Mouse (Mus musculus) MEL (cell line): ENCODE results near the gene Lrrc4b. TPM values are rescaled to one million over a fixed set of nuclear protein-coding genes. Genes with fewer than 3 reads are reported as not detected.

Experiments used
- DNase-seq: peaks from one replicate; pipeline ENCODE4 v3.0.0; 2011; ENCODE audit warnings: low read depth, low spot score
- H3K27ac ChIP-seq: 2 replicates; pipeline ENCODE4 v1.5.1; 2012; ENCODE audit warnings: low read depth, mild to moderate bottlenecking, control low read depth, low read length, moderate library complexity; ENCODE audit not compliant: control insufficient read depth
- H3K27me3 ChIP-seq, 2 experiments: fragments of 150-350 bp in 1 of 2; sonication (generic) in 1 of 2; 2 replicates each; pipeline ENCODE4 v1.6.1; 2012; ENCODE audit warnings: low read length in 2 of 2, mild to moderate bottlenecking in 2 of 2, improper control_type of control experiment in 1 of 2, moderate library complexity in 1 of 2; ENCODE audit not compliant: insufficient read depth in 2 of 2, control insufficient read depth in 1 of 2
- H3K36me3 ChIP-seq, 2 experiments: 2 replicates each; pipeline ENCODE4 v1.6.1; 2012 to 2014; ENCODE audit warnings: low read length in 2 of 2, improper control_type of control experiment in 1 of 2, inconsistent platforms in 1 of 2, mild to moderate bottlenecking in 1 of 2; ENCODE audit not compliant: insufficient read depth in 2 of 2, control insufficient read depth in 1 of 2
- H3K4me1 ChIP-seq, 2 experiments: fragments of 150-350 bp in 1 of 2; sonication (generic) in 1 of 2; 2 replicates each; pipeline ENCODE4 v1.6.1; 2012; ENCODE audit warnings: low read length in 2 of 2, improper control_type of control experiment in 1 of 2, mild to moderate bottlenecking in 1 of 2; ENCODE audit not compliant: insufficient read depth in 2 of 2, control insufficient read depth in 1 of 2
- H3K4me3 ChIP-seq, 2 experiments: fragments of 150-350 bp in 1 of 2; sonication (generic) in 1 of 2; 2 replicates each; pipeline ENCODE4 v1.5.1; 2012; ENCODE audit warnings: low read depth in 2 of 2, low read length in 2 of 2, mild to moderate bottlenecking in 2 of 2, moderate library complexity in 2 of 2, control low read depth in 1 of 2, improper control_type of control experiment in 1 of 2; ENCODE audit not compliant: control insufficient read depth in 1 of 2, insufficient read depth in 1 of 2
- H3K79me2 ChIP-seq: 2 replicates; pipeline ENCODE4 v1.6.1; 2012; ENCODE audit warnings: mild to moderate bottlenecking, low read length, moderate library complexity; ENCODE audit not compliant: control insufficient read depth, poor library complexity, insufficient read depth
- H3K9ac ChIP-seq: 2 replicates; pipeline ENCODE4 v1.6.1; 2012; ENCODE audit warnings: low read depth, mild to moderate bottlenecking, control low read depth, low read length, moderate library complexity; ENCODE audit not compliant: control insufficient read depth, poor library complexity, severe bottlenecking
- H3K9me3 ChIP-seq: fragments of 150-350 bp; sonication (generic); replicated peaks from 2 replicates; pipeline ENCODE4 v1.6.1; 2012; ENCODE audit warnings: mild to moderate bottlenecking, low read length, improper control_type of control experiment, moderate library complexity; ENCODE audit not compliant: insufficient read depth
- BHLHE40 ChIP-seq: IDR thresholded peaks from 2 replicates; pipeline ENCODE4 v1.6.1; 2012; ENCODE audit warnings: low read depth, mild to moderate bottlenecking, inconsistent platforms, low read length, improper control_type of control experiment, borderline replicate concordance
- CHD1 ChIP-seq: IDR thresholded peaks from 2 replicates; pipeline ENCODE4 v1.6.1; 2012; ENCODE audit warnings: low read depth, mild to moderate bottlenecking, inconsistent platforms, low read length, improper control_type of control experiment
- CHD2 ChIP-seq: IDR thresholded peaks from 2 replicates; pipeline ENCODE4 v1.6.1; 2011; ENCODE audit warnings: low read length, improper control_type of control experiment
- CTCF ChIP-seq, 3 experiments: IDR thresholded peaks in 2 of 3; conservative IDR thresholded peaks in 1 of 3; 2 replicates each; pipeline ENCODE4 v1.5.1; 2011 to 2012; ENCODE audit warnings: low read length in 3 of 3, low read depth in 2 of 3, mild to moderate bottlenecking in 2 of 3, improper control_type of control experiment in 1 of 3, inconsistent platforms in 1 of 3, mixed read lengths in 1 of 3, moderate library complexity in 1 of 3; ENCODE audit not compliant: control insufficient read depth in 1 of 3, insufficient read depth in 1 of 3, poor library complexity in 1 of 3, severe bottlenecking in 1 of 3
- E2F4 ChIP-seq: IDR thresholded peaks from 2 replicates; pipeline ENCODE4 v1.6.1; 2011; ENCODE audit warnings: low read depth, low read length, improper control_type of control experiment, borderline replicate concordance
- HCFC1 ChIP-seq: IDR thresholded peaks from 2 replicates; pipeline ENCODE4 v1.6.1; 2012; ENCODE audit warnings: low read depth, mild to moderate bottlenecking, inconsistent platforms, low read length, improper control_type of control experiment, moderate library complexity
- MAFK ChIP-seq: IDR thresholded peaks from 2 replicates; pipeline ENCODE4 v1.6.1; 2011; ENCODE audit warnings: low read depth, mild to moderate bottlenecking, low read length, improper control_type of control experiment, borderline replicate concordance
- MAX ChIP-seq: IDR thresholded peaks from 2 replicates; pipeline ENCODE4 v1.6.1; 2011; ENCODE audit warnings: low read length, improper control_type of control experiment
- MAZ ChIP-seq: IDR thresholded peaks from 2 replicates; pipeline ENCODE4 v1.6.1; 2012; ENCODE audit warnings: low read depth, mild to moderate bottlenecking, inconsistent platforms, low read length, improper control_type of control experiment
- POLR2AphosphoS2 ChIP-seq: IDR thresholded peaks from 2 replicates; pipeline ENCODE4 v1.6.1; 2011; ENCODE audit warnings: low read length, improper control_type of control experiment
- RAD21 ChIP-seq: IDR thresholded peaks from 2 replicates; pipeline ENCODE4 v1.6.1; 2011; ENCODE audit warnings: mild to moderate bottlenecking, low read depth, low read length, improper control_type of control experiment
- SIN3A ChIP-seq: IDR thresholded peaks from 2 replicates; pipeline ENCODE4 v1.6.1; 2012; ENCODE audit warnings: low read length, improper control_type of control experiment, inconsistent platforms
- SMC3 ChIP-seq: IDR thresholded peaks from 2 replicates; pipeline ENCODE4 v1.6.1; 2011; ENCODE audit warnings: low read depth, low read length, improper control_type of control experiment
- TBP ChIP-seq: IDR thresholded peaks from 2 replicates; pipeline ENCODE4 v1.8.0; 2011; ENCODE audit warnings: low read depth, low read length, improper control_type of control experiment
- UBTF ChIP-seq: IDR thresholded peaks from 2 replicates; pipeline ENCODE4 v1.6.1; 2012; ENCODE audit warnings: low read depth, mild to moderate bottlenecking, inconsistent platforms, low read length, improper control_type of control experiment, moderate library complexity, borderline replicate concordance; ENCODE audit not compliant: insufficient read depth
- USF1 ChIP-seq: IDR thresholded peaks from 2 replicates; pipeline ENCODE4 v1.6.1; 2014; ENCODE audit warnings: low read depth, mild to moderate bottlenecking, inconsistent platforms, low read length, improper control_type of control experiment, moderate library complexity
- USF2 ChIP-seq, 2 experiments: IDR thresholded peaks; 2 replicates each; pipeline ENCODE4 v1.6.1; 2011 to 2012; ENCODE audit warnings: improper control_type of control experiment in 2 of 2, low read length in 2 of 2, borderline replicate concordance in 1 of 2, inconsistent platforms in 1 of 2, low read depth in 1 of 2, mild to moderate bottlenecking in 1 of 2; ENCODE audit not compliant: insufficient read depth in 1 of 2
- ZC3H11A ChIP-seq: IDR thresholded peaks from 2 replicates; pipeline ENCODE4 v1.6.1; 2012; ENCODE audit warnings: low read depth, mild to moderate bottlenecking, inconsistent platforms, low read length, improper control_type of control experiment
- ZKSCAN1 ChIP-seq: IDR thresholded peaks from 2 replicates; pipeline ENCODE4 v1.6.1; 2012; ENCODE audit warnings: low read depth, mild to moderate bottlenecking, inconsistent platforms, low read length, improper control_type of control experiment, moderate library complexity
- ZMIZ1 ChIP-seq: IDR thresholded peaks from 2 replicates; pipeline ENCODE4 v1.6.1; 2012; ENCODE audit warnings: low read depth, mild to moderate bottlenecking, inconsistent platforms, low read length, improper control_type of control experiment, moderate library complexity
- ZNF384 ChIP-seq: IDR thresholded peaks from 2 replicates; pipeline ENCODE4 v1.6.1; 2012; ENCODE audit warnings: low read depth, mild to moderate bottlenecking, inconsistent platforms, low read length, improper control_type of control experiment
- polyA plus RNA-seq, 2 experiments: library from polyadenylated mRNA; stranded (reverse) in 1 of 2; unstranded in 1 of 2; fragments of >175 nt in 1 of 2; fragments of >200 nt in 1 of 2; gene quantifications; 2 replicates each; pipeline versions ENCODE4 v1.2.1 to v1.2.4; 2012; ENCODE audit warnings: low replicate concordance in 2 of 2, low read depth in 1 of 2; ENCODE audit not compliant: insufficient read length in 2 of 2, insufficient read depth in 1 of 2, missing spikeins in 1 of 2
- total RNA-seq: library from RNA; depleted of rRNA; stranded (reverse); fragments of 300-350 nt; gene quantifications from 2 replicates; pipeline ENCODE4 v1.2.3, GENCODE M21; 2012

The Lrrc4b gene
- total and polyA plus RNA-seq, 3 experiments, result 0.58 to 4.4 TPM; not detected in 1

- Histone ChIP-seq H3K27ac (no peak overlapping the region), H3K79me2 (no peaks in the 10 kb centered on the region), H3K4me3 (no peak overlapping the region), H3K4me1 (peaks cover 4 to 13% of the 10 kb centered on the region in 2 experiments), H3K27me3 (no peaks in the 10 kb centered on the region), H3K36me3 (peaks cover 0 to 6% of the 10 kb centered on the region in 2 experiments; a peak in 2 of 4 replicates), H3K9ac (no peak overlapping the region), H3K9me3 (no peaks in the 10 kb centered on the region)
- no peak for DNase-seq
- TF ChIP-seq CTCF (IDR thresholded peaks at IDR 0.05 in 2 of 3, conservative IDR thresholded peaks at IDR 0.05 in 1 of 3; ENCODE audit: control insufficient read depth in 1 of 3, insufficient read depth in 1 of 3, low read depth in 2 of 3, low read length in 3 of 3, poor library complexity in 1 of 3, severe bottlenecking in 1 of 3), result no peak
- TF ChIP-seq MAX, result no peak
- no peak for TF ChIP-seq ZKSCAN1
- TF ChIP-seq ZMIZ1, result no peak
- 0 out of 2 replicates have a peak, but pooled peaks have one; percentile 33 for TF ChIP-seq POLR2AphosphoS2
These were observed 58.2 kb downstream of the Lrrc4b start for GRCm38 (mm10) chr7:44486927-44487575.

DNA sequence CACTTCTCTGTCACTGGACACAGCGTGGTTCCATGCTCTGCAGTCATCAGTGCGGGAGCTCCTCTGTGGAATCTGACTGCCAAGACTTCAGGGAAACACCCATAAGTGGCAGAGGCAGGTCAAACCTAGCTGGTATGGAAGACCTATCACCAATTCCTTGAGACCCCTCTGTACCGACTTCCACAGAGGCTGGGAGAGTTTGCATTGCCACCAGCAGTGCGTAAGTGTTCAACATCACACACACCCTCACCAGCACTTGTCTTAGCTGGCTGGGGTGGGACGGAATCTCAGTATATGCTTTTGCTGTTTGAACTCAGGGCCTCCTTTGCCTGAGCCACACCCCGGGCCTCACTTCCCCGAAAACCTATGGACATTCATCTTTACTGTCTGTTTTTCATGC lies 59.1 kb downstream of the Lrrc4b start:
- Histone ChIP-seq H3K36me3 (no peaks in the 10 kb centered on the region; a peak in 2 of 4 replicates), H3K9ac (no peak overlapping the region), H3K4me3 (no peak overlapping the region), H3K9me3 (no peaks in the 10 kb centered on the region), H3K4me1 (peaks cover 0 to 5% of the 10 kb centered on the region in 2 experiments; a peak in 2 of 4 replicates), H3K79me2 (no peaks in the 10 kb centered on the region), H3K27ac (no peak overlapping the region), H3K27me3 (no peaks in the 10 kb centered on the region)
- TF ChIP-seq CHD2 (no peak), UBTF (no peak), TBP (no peak), ZNF384 (no peak), MAFK (no peak), USF1 (no peak), MAX (no peak), CHD1 (no peak), SIN3A (no peak), E2F4 (no peak)
- no peak for DNase-seq

- H3K36me3 ChIP-seq, result no peaks in the 10 kb centered on the region; a peak in 1 of 4 replicates
- TF ChIP-seq BHLHE40 (no peak), SMC3 (no peak), MAZ (no peak), ZMIZ1 (no peak), ZC3H11A (no peak), USF2 (IDR thresholded peaks at IDR 0.05; ENCODE audit: borderline replicate concordance in 1 of 2, insufficient read depth in 1 of 2, low read depth in 1 of 2, low read length in 2 of 2) (no peak), HCFC1 (no peak), TBP (no peak), RAD21 (no peak), ZKSCAN1 (no peak)
- TF ChIP-seq, all 39 proteins: peak for 0
These were observed 59.7 kb downstream of the Lrrc4b start for GRCm38 (mm10) chr7:44488545-44488944.

More at GRCm38 (mm10) chr7:44488545-44488944, 59.7 kb downstream of the Lrrc4b start:
- H3K9ac ChIP-seq, result no peak overlapping the region
- H3K27me3 ChIP-seq, result no peaks in the 10 kb centered on the region
- no peak overlapping the region for H3K4me3 ChIP-seq
- no peaks in the 10 kb centered on the region for H3K9me3 ChIP-seq
- H3K27ac ChIP-seq, result no peak overlapping the region
- no peak for DNase-seq
- no peaks in the 10 kb centered on the region for H3K79me2 ChIP-seq
- H3K4me1 ChIP-seq, result no peaks in the 10 kb centered on the region
